Mouse (Mus musculus): ENCODE data around the gene 2900011O08Rik. TPM values are rescaled to one million over a fixed set of nuclear protein-coding genes. Genes with fewer than 3 reads are reported as not detected.

The 2900011O08Rik gene
- polyA plus RNA-seq, 1 experiment, result 1.6 TPM

- H3K4me1 ChIP-seq (ENCODE audit: control insufficient read depth, insufficient read depth, low read length), result no peaks in the 10 kb centered on the region; the same call in 1 of the 2 replicates
- H3K27ac ChIP-seq (ENCODE audit: control insufficient read depth, insufficient read depth, low read depth, low read length, poor library complexity), result no peak overlapping the region
- no peak overlapping the region for H3K4me3 ChIP-seq (replicated peaks; ENCODE audit: control insufficient read depth, low read depth, low read length)
- TF ChIP-seq POLR2A (IDR thresholded peaks at IDR 0.05; ENCODE audit: borderline replicate concordance, control insufficient read depth, low read depth, low read length) (no peak), CTCF (IDR thresholded peaks at IDR 0.05; ENCODE audit: control insufficient read depth, insufficient read depth, low read length) (no peak)
- WGBS, result 88% methylated on average over 4 of the region's 4 CpGs
These were observed 23.6 kb downstream of the 2900011O08Rik start for GRCm38 (mm10) chr16:14009966-14010365.

- 86% methylated on average over 8 of the region's 8 CpGs for WGBS
- TF ChIP-seq POLR2A (IDR thresholded peaks at IDR 0.05; ENCODE audit: borderline replicate concordance, control insufficient read depth, low read depth, low read length), result no peak
- TF ChIP-seq CTCF (IDR thresholded peaks at IDR 0.05; ENCODE audit: control insufficient read depth, insufficient read depth, low read length), result no peak
- H3K4me1 ChIP-seq (ENCODE audit: control insufficient read depth, insufficient read depth, low read length), result no peaks in the 10 kb centered on the region
- H3K4me3 ChIP-seq (replicated peaks; ENCODE audit: control insufficient read depth, low read depth, low read length), result no peak overlapping the region
- no peak overlapping the region for H3K27ac ChIP-seq (ENCODE audit: control insufficient read depth, insufficient read depth, low read depth, low read length, poor library complexity)
These were observed 30.9 kb downstream of the 2900011O08Rik start for GRCm38 (mm10) chr16:14017306-14017705.

- no peak overlapping the region for H3K4me3 ChIP-seq (replicated peaks; ENCODE audit: control insufficient read depth, low read depth, low read length)
- no peak overlapping the region for H3K27ac ChIP-seq (ENCODE audit: control insufficient read depth, insufficient read depth, low read depth, low read length, poor library complexity)
- TF ChIP-seq POLR2A (IDR thresholded peaks at IDR 0.05; ENCODE audit: borderline replicate concordance, control insufficient read depth, low read depth, low read length), result no peak
- no peak for TF ChIP-seq CTCF (IDR thresholded peaks at IDR 0.05; ENCODE audit: control insufficient read depth, insufficient read depth, low read length)
- no peaks in the 10 kb centered on the region for H3K4me1 ChIP-seq (ENCODE audit: control insufficient read depth, insufficient read depth, low read length)
- 35% methylated on average over 3 of the region's 3 CpGs for WGBS
These were observed 34.9 kb downstream of the 2900011O08Rik start for GRCm38 (mm10) chr16:14021166-14021822.

DNA sequence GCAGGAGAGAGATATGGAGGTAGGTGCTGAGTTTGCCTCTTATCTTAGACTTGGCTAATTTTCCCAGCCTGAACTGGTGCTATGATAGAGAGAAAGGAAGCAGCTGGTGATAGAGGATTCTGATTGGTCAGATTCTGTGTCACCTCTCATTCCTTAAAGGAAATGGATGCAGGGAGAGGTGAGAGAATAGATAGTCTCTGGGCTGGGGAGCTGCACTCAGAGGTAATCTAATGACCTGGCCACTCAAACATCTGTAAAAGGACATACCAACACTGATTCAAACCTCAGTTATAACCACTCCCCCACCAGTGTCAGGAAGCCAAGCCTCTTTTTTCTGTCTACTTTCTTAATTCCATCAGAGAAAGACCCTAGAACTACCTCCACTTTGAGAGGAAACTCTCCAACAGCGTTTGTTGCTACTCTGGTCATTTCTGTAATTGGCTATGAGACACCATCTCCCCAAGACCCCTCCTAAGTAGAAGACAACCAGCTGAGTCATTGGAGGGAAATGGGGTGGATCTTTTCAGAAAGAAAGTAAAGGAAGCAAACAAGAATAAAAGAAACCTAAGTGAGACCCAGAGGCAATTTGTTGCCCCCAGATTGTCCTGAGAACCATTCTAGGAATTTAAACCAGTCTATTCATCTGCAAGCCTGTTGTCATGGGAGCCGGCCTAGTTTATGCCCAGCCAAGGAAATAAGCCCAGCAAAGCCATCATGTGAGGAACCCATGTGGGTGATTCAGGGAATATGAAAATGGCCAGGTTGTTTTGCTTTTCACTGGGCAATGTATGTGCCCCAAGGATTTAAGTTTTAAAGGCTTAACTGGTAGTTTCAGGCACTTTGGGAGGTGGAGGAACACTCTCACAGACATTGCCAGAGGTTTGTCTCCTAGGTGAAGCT is 38.9 kb downstream of the 2900011O08Rik start:
- H3K4me1 ChIP-seq (ENCODE audit: control insufficient read depth, insufficient read depth, low read length), result no peaks in the 10 kb centered on the region; the same call in 1 of the 2 replicates
- H3K27ac ChIP-seq (ENCODE audit: control insufficient read depth, insufficient read depth, low read depth, low read length, poor library complexity), result no peak overlapping the region
- TF ChIP-seq CTCF (IDR thresholded peaks at IDR 0.05; ENCODE audit: control insufficient read depth, insufficient read depth, low read length) (no peak), POLR2A (IDR thresholded peaks at IDR 0.05; ENCODE audit: borderline replicate concordance, control insufficient read depth, low read depth, low read length) (no peak)
- H3K4me3 ChIP-seq (replicated peaks; ENCODE audit: control insufficient read depth, low read depth, low read length), result no peak overlapping the region
- 61% methylated on average over 2 of the region's 2 CpGs for WGBS

DNA sequence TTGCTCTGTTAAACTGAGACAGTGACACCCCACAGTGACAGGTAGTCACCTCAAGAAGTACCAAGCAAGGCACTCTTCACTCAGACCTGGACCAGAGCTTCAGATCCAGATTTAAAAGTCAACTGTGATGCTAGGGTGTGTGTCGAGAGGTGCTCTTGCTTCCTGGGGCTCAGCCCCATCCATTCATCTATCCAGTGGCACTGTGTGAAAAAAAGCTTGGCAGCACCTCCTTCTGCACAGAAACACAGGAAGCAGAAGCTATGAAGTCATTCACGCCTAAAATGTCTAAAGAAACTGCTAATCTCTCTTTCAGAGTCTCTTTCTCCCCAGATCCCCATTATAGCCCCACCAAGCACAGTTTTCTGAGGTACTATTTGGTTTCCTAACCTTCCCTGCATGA is 42.7 kb downstream of the 2900011O08Rik start:
- H3K27ac ChIP-seq (ENCODE audit: control insufficient read depth, insufficient read depth, low read depth, low read length, poor library complexity), result no peak overlapping the region

GRCm38 (mm10) chr16:14029851-14030250 is 43.4 kb downstream of the 2900011O08Rik start:
- Histone ChIP-seq H3K4me3 (replicated peaks; ENCODE audit: control insufficient read depth, low read depth, low read length) (no peak overlapping the region), H3K27ac (ENCODE audit: control insufficient read depth, insufficient read depth, low read depth, low read length, poor library complexity) (no peak overlapping the region), H3K4me1 (ENCODE audit: control insufficient read depth, insufficient read depth, low read length) (no peaks in the 10 kb centered on the region; the same call in 1 of the 2 replicates)
- 71% methylated on average over 2 of the region's 2 CpGs for WGBS
- TF ChIP-seq POLR2A (IDR thresholded peaks at IDR 0.05; ENCODE audit: borderline replicate concordance, control insufficient read depth, low read depth, low read length) (no peak), CTCF (IDR thresholded peaks at IDR 0.05; ENCODE audit: control insufficient read depth, insufficient read depth, low read length) (no peak)

More for the DNA sequence above, 42.7 kb downstream of the 2900011O08Rik start:
- no peak for TF ChIP-seq POLR2A (IDR thresholded peaks at IDR 0.05; ENCODE audit: borderline replicate concordance, control insufficient read depth, low read depth, low read length)
- TF ChIP-seq CTCF (IDR thresholded peaks at IDR 0.05; ENCODE audit: control insufficient read depth, insufficient read depth, low read length), result no peak
- 24% methylated on average over 2 of the region's 2 CpGs for WGBS
- no peak overlapping the region for H3K4me3 ChIP-seq (replicated peaks; ENCODE audit: control insufficient read depth, low read depth, low read length)
- H3K4me1 ChIP-seq (ENCODE audit: control insufficient read depth, insufficient read depth, low read length), result no peaks in the 10 kb centered on the region; the same call in 1 of the 2 replicates

DNA sequence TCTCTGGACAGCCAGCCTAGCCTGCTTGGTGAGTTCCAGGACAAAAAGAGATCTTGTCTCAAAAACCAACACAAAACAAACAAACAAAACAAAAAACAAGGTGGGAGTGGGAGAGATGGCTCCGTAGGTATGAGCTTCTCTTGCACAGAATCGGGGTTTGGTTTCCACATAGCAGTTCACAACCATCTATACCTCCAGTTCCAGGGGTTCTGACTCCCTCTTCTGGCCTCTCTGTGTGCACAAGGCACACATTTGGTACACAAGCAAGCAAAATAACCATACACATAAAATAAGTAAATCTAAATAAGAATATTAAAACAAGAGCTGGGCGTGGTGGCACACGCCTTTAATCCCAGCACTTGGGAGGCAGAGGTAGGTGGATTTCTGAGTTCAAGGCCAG is 44.2 kb downstream of the 2900011O08Rik start:
- no peaks in the 10 kb centered on the region; the same call in 1 of the 2 replicates for H3K4me1 ChIP-seq (ENCODE audit: control insufficient read depth, insufficient read depth, low read length)
- no peak overlapping the region for H3K4me3 ChIP-seq (replicated peaks; ENCODE audit: control insufficient read depth, low read depth, low read length)
- TF ChIP-seq CTCF (IDR thresholded peaks at IDR 0.05; ENCODE audit: control insufficient read depth, insufficient read depth, low read length) (no peak), POLR2A (IDR thresholded peaks at IDR 0.05; ENCODE audit: borderline replicate concordance, control insufficient read depth, low read depth, low read length) (no peak)
- 63% methylated on average over 4 of the region's 4 CpGs for WGBS
- H3K27ac ChIP-seq (ENCODE audit: control insufficient read depth, insufficient read depth, low read depth, low read length, poor library complexity), result no peak overlapping the region

DNA sequence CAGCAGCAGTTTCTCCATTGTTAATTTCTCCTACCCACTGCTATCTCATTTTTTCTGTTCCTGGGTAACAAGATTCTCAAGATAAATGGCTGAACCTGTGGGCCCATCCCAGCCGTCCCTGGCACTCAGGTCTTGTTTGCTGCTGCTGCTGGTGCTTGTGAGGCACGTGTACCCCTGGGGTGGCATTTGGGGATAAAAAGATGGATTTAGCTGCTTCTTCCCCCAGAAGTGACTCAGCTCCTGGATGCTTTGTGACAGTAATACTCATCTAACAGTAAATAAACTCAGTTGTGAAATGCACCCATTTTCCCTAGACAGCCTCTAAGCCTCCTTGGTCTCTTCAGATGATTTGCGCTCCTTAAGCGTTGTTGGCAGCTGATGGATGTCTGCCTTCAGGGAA is 46.7 kb downstream of the 2900011O08Rik start:
- Histone ChIP-seq H3K4me3 (replicated peaks; ENCODE audit: control insufficient read depth, low read depth, low read length) (no peak overlapping the region), H3K27ac (ENCODE audit: control insufficient read depth, insufficient read depth, low read depth, low read length, poor library complexity) (no peak overlapping the region), H3K4me1 (ENCODE audit: control insufficient read depth, insufficient read depth, low read length) (no peaks in the 10 kb centered on the region)
- 72% methylated on average over 4 of the region's 4 CpGs for WGBS
- TF ChIP-seq CTCF (IDR thresholded peaks at IDR 0.05; ENCODE audit: control insufficient read depth, insufficient read depth, low read length) (no peak), POLR2A (IDR thresholded peaks at IDR 0.05; ENCODE audit: borderline replicate concordance, control insufficient read depth, low read depth, low read length) (no peak)
